26 mouse cellular contexts compared by ENCODE assay signal in genomic region chr19:7438295-7438694, GRCm38 (mm10).
"Had no signal": no experiment of that assay in that cellular context is flagged by ENCODE, and none has a peak within 500 bp of the region (broad histone marks: within the 10 kb centered on the region; RNA-seq: fewer than 3 reads in every experiment).

No protein-coding gene starts in this region.

- H3K4me1 ChIP-seq: hindbrain, embryonic 10.5 days had no signal

- H3K36me3 ChIP-seq: intestine, embryonic 15.5 days had no signal

- ATAC-seq: hindbrain, embryonic 16.5 days; inflammation-experienced regulatory T-cells, adult 6 months; intestine, embryonic 15.5 days; intestine, postnatal 0 days had no signal

- H3K9me3 ChIP-seq: heart, embryonic 13.5 days; heart, embryonic 15.5 days; hindbrain, embryonic 10.5 days; hindbrain, embryonic 12.5 days; intestine, embryonic 15.5 days; limb, embryonic 13.5 days; limb, embryonic 15.5 days; liver, embryonic 13.5 days had no signal

- H3K4me3 ChIP-seq: gastrocnemius, adult 2 months; heart, adult 2 months; heart, embryonic 13.5 days; heart, embryonic 15.5 days; hindbrain, embryonic 10.5 days; hindbrain, embryonic 12.5 days; intestine, embryonic 15.5 days; limb, embryonic 13.5 days; limb, embryonic 15.5 days; liver, embryonic 13.5 days had no signal

- H3K9ac ChIP-seq: heart, embryonic 13.5 days; heart, embryonic 15.5 days; hindbrain, embryonic 12.5 days; hindbrain, embryonic 14.5 days; intestine, embryonic 15.5 days; limb, embryonic 13.5 days; limb, embryonic 15.5 days; liver, embryonic 13.5 days had no signal

- H3K27me3 ChIP-seq: heart, embryonic 13.5 days; heart, embryonic 15.5 days; hindbrain, embryonic 12.5 days; intestine, embryonic 15.5 days; limb, embryonic 13.5 days; limb, embryonic 15.5 days; liver, embryonic 13.5 days had no signal

- DNase-seq: gastrocnemius, adult 2 months; gastrocnemius, postnatal 10 days; gastrocnemius, postnatal 25 days; heart, adult 11 months; heart, adult 2 months; heart, postnatal 14 days; heart, postnatal 36 days; kidney, adult 18-20 months; kidney, adult 8-10 months; kidney, postnatal 10 days; kidney, postnatal 36 days; layer of hippocampus, adult 9-11 months; layer of hippocampus, postnatal 36 days; left cerebral cortex, postnatal 4 days; liver, embryonic 13.5 days had no signal

- H3K27ac ChIP-seq: gastrocnemius, adult 2 months; heart, adult 2 months; heart, embryonic 13.5 days; heart, embryonic 15.5 days; hindbrain, embryonic 10.5 days; hindbrain, embryonic 12.5 days; hindbrain, embryonic 14.5 days; intestine, embryonic 15.5 days; limb, embryonic 13.5 days; limb, embryonic 15.5 days; liver, embryonic 13.5 days had no signal
